Mouse (Mus musculus) midbrain, embryonic 15.5 days (tissue): Measurements from ENCODE around the gene Heg1. TPM values are rescaled to one million over a fixed set of nuclear protein-coding genes. Genes with fewer than 3 reads are reported as not detected.

ENCODE experiments used
- ATAC-seq: fragments of 200-750 bp; cut with Nextera tagmentation; replicated peaks from 2 replicates; pipeline ENCODE4 v1.8.0; 2017; ENCODE audit warnings: moderate TSS enrichment
- H3K27ac ChIP-seq: fragments of 300-500 bp; sonication (generic); 2 replicates; pipeline ENCODE4 v1.5.1; 2015; ENCODE audit warnings: mild to moderate bottlenecking, inconsistent platforms
- H3K27me3 ChIP-seq: fragments of 300-500 bp; sonication (generic); replicated peaks from 2 replicates; pipeline ENCODE4 v1.6.1; 2015; ENCODE audit warnings: inconsistent platforms
- H3K36me3 ChIP-seq: fragments of 300-500 bp; sonication (generic); replicated peaks from 2 replicates; pipeline ENCODE4 v1.6.1; 2015; ENCODE audit warnings: inconsistent platforms
- H3K4me1 ChIP-seq: fragments of 300-500 bp; sonication (generic); 2 replicates; pipeline ENCODE4 v1.6.1; 2015; ENCODE audit warnings: inconsistent platforms
- H3K4me2 ChIP-seq: fragments of 300-500 bp; sonication (generic); 2 replicates; pipeline ENCODE4 v1.6.1; 2015; ENCODE audit warnings: inconsistent platforms, mild to moderate bottlenecking, moderate library complexity
- H3K4me3 ChIP-seq: fragments of 300-500 bp; sonication (generic); 2 replicates; pipeline ENCODE4 v1.5.1; 2015; ENCODE audit warnings: mild to moderate bottlenecking, inconsistent platforms
- H3K9ac ChIP-seq: fragments of 300-500 bp; sonication (generic); 2 replicates; pipeline ENCODE4 v1.6.1; 2015; ENCODE audit warnings: mild to moderate bottlenecking, inconsistent platforms
- H3K9me3 ChIP-seq: fragments of 300-500 bp; sonication (generic); 2 replicates; pipeline ENCODE4 v1.6.1; 2016; ENCODE audit warnings: inconsistent platforms
- WGBS: fragments of 180-500 bp; shearing (Covaris S2); methylation state at CpG from one replicate; pipeline ENCODE4 v1.1.7; 2015; ENCODE audit warnings: mixed read lengths; 5-methylcytosine and 5-hydroxymethylcytosine counted together
- polyA plus RNA-seq: library from polyadenylated mRNA; unstranded; fragments of >200 nt; fragmentation: Nextera tagmentation; extraction: Ambion mirVana; gene quantifications from 2 replicates; pipeline ENCODE4 v1.2.1, GENCODE M21; 2015

The Heg1 gene
- polyA plus RNA-seq, 1 experiment from 2014 or later: 14.2 TPM

DNA sequence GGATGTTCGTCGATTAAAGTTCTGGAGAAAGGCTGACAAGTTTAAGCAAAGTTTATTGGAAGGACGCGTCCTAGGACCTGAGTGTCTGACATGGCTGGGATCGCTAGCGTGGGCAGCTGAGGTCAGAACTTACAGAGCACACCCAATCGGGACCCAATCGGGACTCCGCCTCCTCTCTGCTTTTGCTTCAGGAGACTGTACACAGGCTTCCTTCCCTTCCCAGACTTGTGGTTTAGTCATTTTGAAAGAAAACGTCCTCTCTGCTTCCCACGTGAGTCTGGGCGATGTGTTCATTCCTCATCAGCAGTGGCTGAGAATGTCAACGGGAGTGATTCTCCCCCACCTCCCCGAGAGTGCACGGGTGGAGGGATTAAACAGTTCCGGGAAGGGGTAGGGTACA is 71.8 kb downstream of the Heg1 start:
- Histone ChIP-seq H3K4me3 (no peak overlapping the region), H3K9ac (no peak overlapping the region), H3K4me2 (peak overlapping the region; percentile 10; the same call in 1 of the 2 replicates), H3K9me3 (no peaks in the 10 kb centered on the region), H3K27ac (no peak overlapping the region), H3K4me1 (no peaks in the 10 kb centered on the region), H3K27me3 (no peaks in the 10 kb centered on the region), H3K36me3 (no peaks in the 10 kb centered on the region)
- 54% methylated on average over 16 of the region's 16 CpGs for WGBS
- no peak for ATAC-seq

DNA sequence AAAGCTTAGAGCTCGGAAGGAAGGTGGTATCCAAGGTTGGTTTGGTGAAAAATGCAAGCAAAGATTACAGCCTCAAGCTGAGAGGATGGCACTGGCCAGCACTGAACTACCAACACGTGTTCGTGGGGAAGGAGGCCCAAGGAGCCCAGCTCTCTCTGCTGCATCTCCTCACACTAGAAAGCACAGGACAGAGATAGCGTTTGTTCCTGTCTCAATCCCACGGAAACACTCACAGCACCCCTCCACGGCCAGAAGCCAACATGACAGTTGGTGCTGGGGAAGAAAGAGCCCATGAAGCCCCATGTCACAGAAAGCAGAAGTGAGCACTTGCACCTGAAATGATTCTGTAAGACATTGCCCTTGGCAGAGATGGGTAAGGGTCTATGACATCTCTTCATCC is 72.2 kb downstream of the Heg1 start:
- 52% methylated on average over 6 of the region's 6 CpGs for WGBS

DNA sequence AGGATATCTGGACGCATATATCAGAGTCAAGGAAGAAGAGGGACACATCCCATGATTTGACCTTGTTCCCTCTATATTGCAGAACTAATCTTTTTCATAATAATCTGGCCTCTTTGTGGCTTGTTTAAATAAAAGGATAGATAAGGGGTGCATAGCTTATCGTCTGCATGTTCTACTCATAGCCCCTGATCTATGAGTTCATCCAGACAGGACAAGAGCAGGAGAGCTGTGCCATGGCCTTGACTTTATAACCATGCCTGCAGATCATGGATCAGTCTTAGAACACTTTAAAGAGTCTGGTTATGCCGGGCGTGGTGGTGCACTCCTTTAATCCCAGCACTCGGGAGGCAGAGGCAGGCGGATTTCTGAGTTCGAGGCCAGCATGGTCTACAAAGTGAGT is 75.0 kb downstream of the Heg1 start:
- Histone ChIP-seq H3K9ac (no peak overlapping the region), H3K4me1 (peaks cover 4% of the 10 kb centered on the region), H3K4me3 (no peak overlapping the region), H3K4me2 (no peak overlapping the region), H3K9me3 (no peaks in the 10 kb centered on the region), H3K27ac (no peak overlapping the region), H3K36me3 (no peaks in the 10 kb centered on the region), H3K27me3 (no peaks in the 10 kb centered on the region)
- no peak for ATAC-seq
- 93% methylated on average over 7 of the region's 7 CpGs for WGBS

More for the DNA sequence above, 72.2 kb downstream of the Heg1 start:
- no peak overlapping the region for H3K4me3 ChIP-seq
- no peak overlapping the region for H3K9ac ChIP-seq
- H3K4me2 ChIP-seq: no peak overlapping the region
- no peaks in the 10 kb centered on the region for H3K9me3 ChIP-seq
- no peak for ATAC-seq
- H3K4me1 ChIP-seq: no peaks in the 10 kb centered on the region
- H3K27me3 ChIP-seq: no peaks in the 10 kb centered on the region
- H3K27ac ChIP-seq: no peak overlapping the region
- no peaks in the 10 kb centered on the region for H3K36me3 ChIP-seq

DNA sequence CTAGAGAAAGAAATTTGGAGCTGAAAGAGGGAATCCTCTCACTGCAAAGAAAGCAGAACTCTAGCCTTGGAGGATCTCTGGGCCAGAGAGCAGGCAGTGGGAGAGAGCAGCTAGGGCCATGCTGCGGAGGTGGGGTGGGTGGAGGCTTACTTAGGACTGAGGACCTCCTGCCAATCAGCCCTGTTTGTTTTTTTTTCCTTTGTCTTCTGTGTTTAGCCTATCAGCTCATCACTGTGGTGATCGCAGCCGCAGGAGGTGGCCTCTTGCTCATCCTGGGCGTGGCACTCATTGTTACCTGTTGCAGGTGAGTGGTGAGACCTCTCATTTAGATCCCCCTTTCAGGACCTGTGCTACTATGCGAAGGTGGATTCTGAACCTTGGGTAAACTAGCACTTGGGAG is 76.4 kb downstream of the Heg1 start:
- no peak overlapping the region for H3K4me3 ChIP-seq
- H3K27ac ChIP-seq: no peak overlapping the region
- no peaks in the 10 kb centered on the region for H3K27me3 ChIP-seq
- peaks cover 13% of the 10 kb centered on the region for H3K4me1 ChIP-seq
- H3K4me2 ChIP-seq: peak overlapping the region; percentile 16; the same call in 1 of the 2 replicates
- no peaks in the 10 kb centered on the region for H3K36me3 ChIP-seq
- no peak overlapping the region for H3K9ac ChIP-seq
- no peaks in the 10 kb centered on the region for H3K9me3 ChIP-seq
- ATAC-seq: no peak
- WGBS: 43% methylated on average over 5 of the region's 5 CpGs

DNA sequence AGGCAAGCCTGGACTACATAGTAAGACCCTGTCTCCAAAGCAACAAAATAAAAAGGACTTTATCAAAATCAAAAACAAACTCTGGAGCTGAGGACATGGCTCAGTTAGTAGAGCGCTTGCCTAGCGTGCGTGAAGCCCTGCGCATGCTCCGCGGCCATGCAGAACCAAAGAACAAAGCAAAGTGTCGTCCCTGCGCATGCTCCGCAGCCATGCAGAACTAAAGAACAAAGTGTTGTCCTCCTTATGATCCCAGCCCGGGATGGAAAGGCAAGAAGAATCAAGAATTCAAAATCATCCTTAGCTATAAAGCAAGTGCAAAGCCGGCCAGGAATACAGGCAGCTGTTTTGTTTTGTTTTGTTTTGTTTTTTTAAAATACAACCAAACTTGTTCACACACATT is 76.8 kb downstream of the Heg1 start:
- no peak for ATAC-seq
- no peak overlapping the region for H3K27ac ChIP-seq

DNA sequence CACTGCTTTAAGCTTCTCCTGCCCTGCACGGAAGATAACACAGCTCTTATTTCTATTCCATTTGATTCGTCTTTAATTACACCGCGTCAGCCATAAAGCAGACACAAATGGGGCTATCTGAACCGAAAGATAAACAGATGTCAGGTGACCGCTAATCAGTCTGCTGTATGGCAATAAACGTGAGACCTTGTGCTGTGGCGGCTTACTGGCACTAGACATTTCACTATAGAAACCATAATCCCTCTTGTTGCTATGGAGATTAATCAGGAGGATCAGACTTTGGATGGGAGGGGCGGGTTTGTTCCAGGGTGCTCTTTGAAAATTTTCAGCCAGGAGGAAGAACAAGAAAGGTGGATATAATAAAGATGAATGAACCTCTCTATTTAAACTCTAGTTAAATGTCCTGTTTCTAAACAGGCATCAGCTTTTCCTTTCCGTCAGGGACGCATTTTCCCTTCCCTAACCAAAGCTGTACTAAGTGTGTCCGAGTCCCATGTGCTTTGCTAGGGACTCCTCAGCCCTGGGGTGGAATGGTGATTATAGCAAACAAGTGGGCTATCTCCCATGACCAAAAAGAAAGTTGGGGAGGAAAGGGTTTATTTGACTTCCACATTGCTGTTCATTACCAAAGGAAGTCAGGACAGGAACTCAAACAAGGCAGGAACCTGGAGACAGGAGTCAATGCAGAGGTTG is 80.5 kb downstream of the Heg1 start:
- WGBS: 11% methylated on average over 12 of the region's 12 CpGs
- peak; percentile 87 for ATAC-seq

More for the DNA sequence above, 76.8 kb downstream of the Heg1 start:
- H3K4me2 ChIP-seq: peak overlapping the region; percentile 16; the same call in 1 of the 2 replicates
- no peaks in the 10 kb centered on the region for H3K27me3 ChIP-seq
- WGBS: 34% methylated on average over 11 of the region's 11 CpGs
- H3K4me3 ChIP-seq: no peak overlapping the region
- no peaks in the 10 kb centered on the region for H3K36me3 ChIP-seq
- no peak overlapping the region for H3K9ac ChIP-seq
- no peaks in the 10 kb centered on the region for H3K9me3 ChIP-seq
- peaks cover 13% of the 10 kb centered on the region for H3K4me1 ChIP-seq

DNA sequence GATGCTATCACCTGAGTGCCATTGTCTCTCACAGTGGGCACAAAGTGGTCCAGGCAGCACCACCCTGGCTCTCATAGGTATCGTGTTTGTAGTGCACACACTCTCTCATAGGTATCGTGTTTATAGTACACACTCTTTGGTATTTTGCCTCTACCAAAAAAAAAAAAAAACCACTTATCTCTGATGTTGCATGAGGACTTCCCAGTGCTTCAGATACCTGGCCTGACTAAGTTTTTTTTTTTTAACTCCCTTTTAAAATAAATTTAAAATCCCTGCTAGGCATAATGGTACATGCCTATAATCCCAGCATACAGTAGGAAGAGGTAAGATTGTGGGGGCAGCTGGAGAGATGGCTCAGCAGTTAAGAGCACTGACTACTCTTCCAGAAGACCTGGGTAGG is 81.3 kb downstream of the Heg1 start:
- H3K9me3 ChIP-seq: no peaks in the 10 kb centered on the region
- peak overlapping the region; percentile 73; the same call in 1 of the 2 replicates for H3K27ac ChIP-seq
- H3K4me1 ChIP-seq: peaks cover 13% of the 10 kb centered on the region
- no peak overlapping the region for H3K9ac ChIP-seq
- H3K27me3 ChIP-seq: no peaks in the 10 kb centered on the region
- ATAC-seq: no peak
- no peak overlapping the region for H3K4me3 ChIP-seq
- 94% methylated on average over 2 of the region's 2 CpGs for WGBS
- H3K4me2 ChIP-seq: no peak overlapping the region
- no peaks in the 10 kb centered on the region for H3K36me3 ChIP-seq

More for the DNA sequence above, 80.5 kb downstream of the Heg1 start:
- H3K27ac ChIP-seq: peak overlapping the region; percentile 73
- H3K4me2 ChIP-seq: peak overlapping the region; percentile 21
- H3K4me1 ChIP-seq: peaks cover 13% of the 10 kb centered on the region
- no peaks in the 10 kb centered on the region for H3K36me3 ChIP-seq
- no peak overlapping the region for H3K4me3 ChIP-seq
- no peaks in the 10 kb centered on the region for H3K9me3 ChIP-seq
- H3K27me3 ChIP-seq: no peaks in the 10 kb centered on the region
- H3K9ac ChIP-seq: no peak overlapping the region

DNA sequence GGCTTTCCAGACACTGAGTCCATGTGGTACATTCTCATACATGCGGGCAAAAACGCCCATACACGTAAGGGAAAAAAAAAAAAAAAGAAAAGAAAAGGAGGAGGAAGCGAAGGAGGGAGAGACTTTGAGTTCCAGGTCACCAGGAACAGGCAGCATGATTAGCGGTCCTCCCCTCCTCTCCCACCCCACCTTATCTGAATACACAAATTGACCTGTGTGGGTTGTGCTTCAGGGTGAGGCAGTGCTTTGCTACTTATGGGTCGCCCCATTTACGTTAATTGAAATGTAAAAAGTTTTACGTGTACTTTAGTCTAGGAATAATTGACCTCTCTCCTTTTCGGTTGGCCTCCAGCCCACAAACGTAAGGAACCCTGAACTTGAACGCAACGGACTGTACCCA is 82.1 kb downstream of the Heg1 start:
- Histone ChIP-seq H3K9me3 (no peaks in the 10 kb centered on the region), H3K4me2 (no peak overlapping the region), H3K27me3 (no peaks in the 10 kb centered on the region), H3K36me3 (no peaks in the 10 kb centered on the region), H3K4me3 (no peak overlapping the region), H3K27ac (no peak overlapping the region), H3K4me1 (peaks cover 13% of the 10 kb centered on the region), H3K9ac (no peak overlapping the region)
- no peak for ATAC-seq
- WGBS: 86% methylated on average over 12 of the region's 12 CpGs

DNA sequence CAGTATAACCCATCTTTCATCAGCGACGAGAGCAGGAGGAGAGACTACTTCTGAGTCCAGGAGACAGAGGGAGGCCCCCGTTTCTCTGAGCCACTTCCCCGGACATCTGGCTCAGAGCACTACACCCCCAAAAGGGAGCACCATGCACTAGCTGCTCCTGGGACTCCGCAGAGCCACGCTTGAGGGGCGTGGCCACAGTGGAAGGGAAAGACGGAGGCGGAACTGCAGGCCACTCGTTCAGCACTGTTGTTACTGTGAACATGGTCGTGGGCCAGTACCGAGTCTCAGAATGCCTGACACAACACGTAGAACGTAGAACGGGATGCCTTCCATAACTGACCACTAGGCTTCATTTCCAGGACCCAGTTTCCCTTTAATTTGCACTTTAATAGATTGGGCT is 82.6 kb downstream of the Heg1 start:
- WGBS: 74% methylated on average over 15 of the region's 15 CpGs
- no peak for ATAC-seq
- no peaks in the 10 kb centered on the region for H3K9me3 ChIP-seq
- H3K27ac ChIP-seq: no peak overlapping the region
- no peak overlapping the region for H3K9ac ChIP-seq
- no peak overlapping the region for H3K4me2 ChIP-seq
- H3K4me3 ChIP-seq: no peak overlapping the region
- H3K27me3 ChIP-seq: no peaks in the 10 kb centered on the region
- peaks cover 13% of the 10 kb centered on the region for H3K4me1 ChIP-seq
- no peaks in the 10 kb centered on the region for H3K36me3 ChIP-seq

DNA sequence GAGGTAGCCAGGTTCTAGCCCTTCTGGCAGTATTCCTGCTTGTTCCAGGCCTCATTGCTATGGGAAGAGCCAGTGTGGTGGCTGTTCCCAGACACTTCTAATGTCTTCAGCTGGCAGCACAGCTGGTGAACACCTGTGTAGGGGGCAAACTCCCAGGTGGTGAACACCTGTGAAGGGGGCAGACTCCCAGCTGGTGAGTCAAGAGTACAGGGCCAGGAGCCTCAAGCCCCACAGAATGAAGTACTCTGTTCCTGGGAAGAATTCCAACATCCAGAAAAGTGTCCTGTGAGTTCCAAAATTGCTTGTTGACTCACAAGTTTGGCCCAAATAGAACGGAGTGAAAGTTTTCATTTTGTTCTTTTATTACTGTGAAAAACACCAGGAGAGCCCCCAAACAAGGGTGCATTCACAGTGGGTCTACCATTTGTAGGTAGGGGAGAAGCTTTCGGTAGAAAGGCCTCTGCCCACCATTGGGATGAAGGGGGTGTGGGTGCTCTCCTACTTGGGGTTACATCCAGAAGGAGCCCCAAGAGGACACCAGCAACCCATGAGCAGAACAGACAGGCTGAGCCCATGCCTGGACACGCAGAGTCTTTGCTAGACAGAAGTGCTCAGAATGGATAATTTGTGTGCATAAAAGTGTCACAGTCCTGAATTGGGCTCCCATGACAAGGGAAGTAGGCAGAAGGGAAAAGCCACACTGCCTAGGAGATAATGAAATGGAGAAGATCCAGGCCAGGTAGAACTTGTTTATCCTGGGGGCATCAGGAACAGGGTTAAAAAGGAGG is 84.5 kb downstream of the Heg1 start:
- no peak overlapping the region for H3K9ac ChIP-seq
- 92% methylated on average over 3 of the region's 3 CpGs for WGBS
- H3K27me3 ChIP-seq: no peaks in the 10 kb centered on the region
- no peak overlapping the region for H3K4me2 ChIP-seq
- ATAC-seq: no peak
- H3K9me3 ChIP-seq: no peaks in the 10 kb centered on the region
- no peak overlapping the region for H3K4me3 ChIP-seq
- H3K36me3 ChIP-seq: no peaks in the 10 kb centered on the region
- no peak overlapping the region for H3K27ac ChIP-seq
- H3K4me1 ChIP-seq: peaks cover 13% of the 10 kb centered on the region

DNA sequence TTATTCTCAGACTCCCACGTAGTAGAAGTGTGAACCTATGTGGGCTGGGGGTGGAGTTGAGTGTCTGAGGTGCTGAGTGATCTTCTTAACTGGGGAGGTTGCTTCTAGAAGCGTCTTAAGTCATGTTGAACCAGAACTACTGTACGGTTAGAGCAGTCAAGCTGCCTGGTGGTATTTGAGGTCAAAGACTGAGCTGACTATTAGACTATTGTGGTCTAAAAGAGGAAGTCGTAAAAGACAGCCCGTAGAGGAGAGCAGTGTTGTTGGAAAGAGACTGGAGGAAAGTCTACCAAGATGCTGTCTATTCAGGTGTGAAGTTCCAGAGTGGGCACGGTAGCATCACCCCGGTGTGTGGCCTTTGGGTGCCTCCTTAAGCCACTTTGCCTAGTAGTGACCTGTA is 85.7 kb downstream of the Heg1 start:
- Histone ChIP-seq H3K9ac (no peak overlapping the region), H3K4me2 (no peak overlapping the region), H3K27me3 (no peaks in the 10 kb centered on the region), H3K4me3 (no peak overlapping the region), H3K27ac (no peak overlapping the region), H3K9me3 (no peaks in the 10 kb centered on the region), H3K4me1 (peaks cover 2% of the 10 kb centered on the region; the same call in 1 of the 2 replicates), H3K36me3 (no peaks in the 10 kb centered on the region)
- no peak for ATAC-seq
- WGBS: 94% methylated on average over 7 of the region's 7 CpGs

DNA sequence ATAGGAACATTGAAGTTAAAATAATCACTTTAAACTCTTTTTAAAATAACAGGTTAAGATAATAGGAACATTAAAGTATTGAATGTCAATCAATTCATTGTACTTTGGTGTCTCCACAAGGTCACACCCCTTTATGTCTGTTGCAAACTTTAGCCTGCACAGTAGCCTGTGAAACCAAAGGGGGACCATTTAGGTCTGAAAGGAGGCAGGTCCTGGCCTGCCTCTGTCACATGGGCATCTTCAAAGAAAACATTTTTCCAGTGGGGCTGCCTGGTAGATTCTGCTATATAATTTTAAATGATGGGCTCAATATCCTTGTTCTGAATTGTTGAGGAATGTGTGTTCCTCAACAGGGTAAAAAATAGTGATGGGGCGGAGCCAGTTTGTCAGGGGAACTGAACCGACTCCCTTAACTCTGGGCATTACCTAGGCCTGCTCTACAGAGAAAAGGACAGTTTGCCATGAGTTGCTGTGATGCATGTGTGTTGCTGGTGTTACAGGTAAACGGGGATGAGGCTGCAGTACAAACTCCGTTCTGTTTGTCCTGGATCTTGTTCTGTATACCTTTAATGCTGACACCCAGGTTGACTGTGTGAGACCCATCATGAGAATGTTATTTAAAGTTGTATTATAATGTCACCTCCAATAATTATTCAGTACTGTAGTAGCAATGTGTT is 86.7 kb downstream of the Heg1 start:
- H3K36me3 ChIP-seq: no peaks in the 10 kb centered on the region
- H3K4me3 ChIP-seq: no peak overlapping the region
- H3K9ac ChIP-seq: no peak overlapping the region
- H3K9me3 ChIP-seq: no peaks in the 10 kb centered on the region
- WGBS: 91% methylated on average over 4 of the region's 4 CpGs
- H3K4me1 ChIP-seq: no peaks in the 10 kb centered on the region
- ATAC-seq: no peak
- no peak overlapping the region for H3K27ac ChIP-seq
- H3K27me3 ChIP-seq: no peaks in the 10 kb centered on the region
- H3K4me2 ChIP-seq: no peak overlapping the region
